Mouse (Mus musculus): ENCODE measurements around the gene Mrgpra2b. TPM values are rescaled to one million over a fixed set of nuclear protein-coding genes. Genes with fewer than 3 reads are reported as not detected.
"Not testable (repeated sequence)": the region's sequence is repeated elsewhere in the genome, so short reads cannot be mapped to it uniquely, and the experiment has no call there.

Gene Mrgpra2b
- total RNA-seq (2021): not detected
- long read RNA-seq, experiment 1: 0 reads
- long read RNA-seq, experiment 2: 0 reads

DNA sequence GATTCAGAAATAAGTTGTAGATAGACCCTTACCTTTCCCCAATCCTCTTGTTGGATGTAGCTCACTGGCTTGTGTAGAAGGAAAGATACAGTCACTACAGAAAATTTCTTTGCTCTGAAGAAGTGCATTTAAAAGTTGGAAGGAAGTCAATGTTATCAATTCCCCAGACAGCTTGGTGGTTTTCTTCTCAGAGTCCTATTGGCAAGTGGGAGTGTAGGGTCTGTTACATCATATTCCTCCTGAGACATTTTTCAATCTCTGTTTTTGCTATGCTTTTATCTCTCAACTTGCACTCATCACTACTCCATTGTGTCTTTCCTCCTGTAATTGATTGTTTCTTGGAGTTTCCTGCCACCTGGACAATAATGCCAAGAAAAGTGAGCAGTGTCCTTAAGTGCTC is at the start of gene Mrgpra2b:
TSS of gene Mrgpra2b (minus strand) at position 101 of the 400 bp plus-strand sequence.
- H3K27ac ChIP-seq: no peak within 1 kb of the TSS
- no peak for DNase-seq (ENCODE audit: extremely low spot score in 1 of 2, low spot score in 2 of 2)
- intact Hi-C loops (cut with DNase I): no loop called here
- H3K4me3 ChIP-seq: no peak within 1 kb of the TSS
- TF ChIP-seq CTCF (IDR thresholded peaks at IDR 0.05): no peak

DNA sequence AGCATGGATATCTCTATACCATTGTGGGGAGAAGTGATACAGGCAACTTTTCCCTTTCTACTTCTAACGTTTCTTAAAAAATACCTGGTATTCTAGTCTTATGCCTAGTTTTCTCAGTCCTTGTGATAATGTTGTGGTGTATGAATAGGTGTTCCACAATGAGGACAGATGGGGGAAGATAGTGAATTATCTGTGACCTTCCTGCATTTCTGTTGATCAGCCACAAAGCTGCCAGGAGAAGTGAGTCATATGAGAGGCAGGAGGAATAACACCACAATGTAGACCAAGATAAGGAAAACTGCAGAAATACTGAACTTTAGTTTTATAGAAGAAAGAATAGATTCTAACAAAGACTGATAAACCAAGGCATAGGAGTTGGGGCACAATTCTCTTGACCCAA is 12.3 kb downstream of the Mrgpra2b start:
- TF ChIP-seq CTCF (IDR thresholded peaks at IDR 0.05): no peak

DNA sequence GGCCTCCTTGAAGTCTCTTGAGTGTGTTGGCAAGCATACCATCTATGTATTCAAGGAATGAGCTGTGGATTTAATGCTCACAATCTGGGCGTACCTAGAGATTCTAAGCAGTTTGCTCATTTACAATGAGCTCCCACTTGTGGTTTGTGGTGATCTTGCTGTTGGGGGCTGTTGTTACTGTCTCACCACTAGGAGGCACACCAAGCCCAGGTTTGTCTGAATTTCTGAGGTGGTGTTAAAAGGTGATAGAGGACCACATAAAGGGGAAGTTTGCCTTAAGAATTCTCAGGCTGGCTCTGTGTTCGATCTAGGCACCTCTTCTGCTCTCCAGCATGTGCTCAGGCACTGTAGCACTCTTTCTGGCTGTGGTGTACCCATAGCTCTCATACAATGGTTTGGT is 13.6 kb downstream of the Mrgpra2b start:
- TF ChIP-seq CTCF (IDR thresholded peaks at IDR 0.05): no peak
- intact Hi-C loops (cut with DNase I): no loop called here

More for the DNA sequence above, 12.3 kb downstream of the Mrgpra2b start:
- DNase-seq (ENCODE audit: extremely low spot score in 1 of 2, low spot score in 2 of 2): no peak
- intact Hi-C loops (cut with DNase I): no loop called here
- Histone ChIP-seq H3K27ac (no peak overlapping the region), H3K4me3 (no peak overlapping the region)

DNA sequence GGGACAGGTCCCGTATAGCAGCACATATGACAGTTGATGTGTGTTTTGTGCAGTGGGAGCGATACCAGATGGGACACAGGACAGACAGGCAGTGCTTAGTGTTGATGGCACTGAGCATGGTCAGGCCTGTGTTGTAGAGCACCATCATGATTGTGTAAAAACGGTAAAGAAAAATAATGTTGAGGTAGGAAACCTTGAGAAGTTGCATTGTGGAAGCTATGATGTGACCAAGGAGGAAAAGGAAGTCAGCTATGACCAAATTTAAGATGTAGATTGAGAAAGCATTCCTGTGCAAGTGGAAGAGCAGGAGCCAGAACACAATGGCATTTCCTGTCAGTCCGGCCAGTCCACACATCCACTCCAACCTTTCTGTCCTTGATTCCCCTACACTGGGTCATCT is 25.7 kb downstream of the Mrgpra2b start:
- Histone ChIP-seq H3K27ac (no peak overlapping the region), H3K4me3 (no peak overlapping the region)
- DNase-seq (ENCODE audit: extremely low spot score in 1 of 2, low spot score in 2 of 2): no peak
- TF ChIP-seq CTCF (IDR thresholded peaks at IDR 0.05): no peak
- intact Hi-C loops (cut with DNase I): no loop called here

More for the DNA sequence above, 13.6 kb downstream of the Mrgpra2b start:
- Histone ChIP-seq H3K4me3 (no peak overlapping the region), H3K27ac (no peak overlapping the region)
- no peak for DNase-seq (ENCODE audit: extremely low spot score in 1 of 2, low spot score in 2 of 2)

DNA sequence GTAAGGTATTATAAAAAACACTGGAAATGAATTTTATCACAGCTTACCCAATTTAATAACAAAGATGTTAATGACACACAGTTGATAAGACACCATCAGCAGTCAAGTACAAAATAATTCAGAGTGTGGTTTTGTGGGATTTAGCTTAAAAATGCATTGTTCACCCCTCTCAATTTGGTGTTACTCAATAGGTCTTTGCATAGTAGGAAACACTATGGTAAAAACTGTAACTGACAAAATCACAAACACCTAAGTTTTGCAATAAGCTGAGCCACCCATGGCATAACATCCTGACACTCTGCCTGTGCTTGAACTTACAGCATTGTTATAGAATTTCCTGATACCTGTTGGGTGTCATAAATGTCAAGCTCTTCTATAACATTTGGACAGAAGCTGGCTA is 37.4 kb downstream of the Mrgpra2b start:
- DNase-seq (ENCODE audit: extremely low spot score in 1 of 2, low spot score in 2 of 2); H3K27ac ChIP-seq; intact Hi-C loops (cut with DNase I); H3K4me3 ChIP-seq: not testable (repeated sequence)

DNA sequence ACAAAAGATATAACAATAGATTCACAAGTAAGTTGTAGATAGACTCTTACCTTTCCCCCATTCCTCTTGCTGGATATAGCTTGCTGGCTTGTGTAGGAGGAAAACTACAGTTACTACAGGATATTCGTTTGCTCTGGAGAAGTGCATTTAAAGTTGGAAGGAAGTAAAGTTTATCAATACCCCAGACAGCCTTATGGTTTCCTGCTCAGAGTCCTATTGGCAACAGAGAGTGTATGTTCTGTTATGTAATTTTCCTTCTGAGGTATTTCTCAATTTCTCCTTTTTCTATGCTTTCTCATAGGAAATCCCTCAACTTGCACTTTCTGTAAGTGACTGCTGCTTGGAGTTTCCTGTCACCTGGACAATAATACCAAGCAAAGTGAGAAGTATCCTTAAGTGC is 39.2 kb downstream of the Mrgpra2b start:
- H3K4me3 ChIP-seq; DNase-seq (ENCODE audit: extremely low spot score in 1 of 2, low spot score in 2 of 2); H3K27ac ChIP-seq; intact Hi-C loops (cut with DNase I): not testable (repeated sequence)

DNA sequence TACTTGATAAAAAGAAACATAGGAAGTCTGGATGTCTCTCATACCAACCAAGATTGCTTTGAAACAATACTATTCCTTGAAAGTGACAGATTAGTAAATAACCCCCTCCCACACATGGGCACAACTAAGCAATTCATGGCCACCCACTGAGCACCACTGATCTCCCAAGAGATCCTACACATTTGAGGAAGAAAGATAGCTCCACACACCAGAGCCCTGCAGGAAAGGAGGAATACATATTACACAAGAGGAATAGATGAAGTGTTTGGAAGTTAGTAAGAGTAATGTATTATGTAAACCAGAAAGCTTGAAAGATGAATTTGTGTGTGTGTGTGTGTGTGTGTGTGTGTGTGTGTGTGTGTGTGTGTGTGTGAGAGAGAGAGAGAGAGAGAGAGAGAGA is 45.5 kb downstream of the Mrgpra2b start:
- intact Hi-C loops (cut with DNase I); H3K4me3 ChIP-seq; H3K27ac ChIP-seq; DNase-seq (ENCODE audit: extremely low spot score in 1 of 2, low spot score in 2 of 2): not testable (repeated sequence)

DNA sequence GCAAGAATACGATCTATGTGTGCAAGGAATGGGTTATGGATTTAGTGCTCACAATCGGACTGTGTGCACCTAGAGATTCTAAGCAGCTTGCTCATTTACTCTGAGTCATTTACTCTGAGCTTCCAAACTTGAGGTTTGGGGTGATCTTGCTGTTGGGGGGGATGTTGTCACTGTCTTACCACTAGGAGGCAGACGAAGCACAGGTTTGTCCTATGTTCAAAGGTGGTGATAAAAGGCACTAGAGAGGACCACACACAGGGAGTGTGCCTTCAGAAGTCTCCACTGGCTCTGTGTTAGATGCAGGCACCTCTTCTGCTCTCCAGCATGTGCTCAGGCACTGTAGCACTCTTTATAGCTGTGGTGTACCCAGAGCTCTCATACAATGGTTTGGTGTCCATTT is 54.8 kb downstream of the Mrgpra2b start:
- H3K4me3 ChIP-seq; DNase-seq (ENCODE audit: extremely low spot score in 1 of 2, low spot score in 2 of 2); H3K27ac ChIP-seq; intact Hi-C loops (cut with DNase I): not testable (repeated sequence)

DNA sequence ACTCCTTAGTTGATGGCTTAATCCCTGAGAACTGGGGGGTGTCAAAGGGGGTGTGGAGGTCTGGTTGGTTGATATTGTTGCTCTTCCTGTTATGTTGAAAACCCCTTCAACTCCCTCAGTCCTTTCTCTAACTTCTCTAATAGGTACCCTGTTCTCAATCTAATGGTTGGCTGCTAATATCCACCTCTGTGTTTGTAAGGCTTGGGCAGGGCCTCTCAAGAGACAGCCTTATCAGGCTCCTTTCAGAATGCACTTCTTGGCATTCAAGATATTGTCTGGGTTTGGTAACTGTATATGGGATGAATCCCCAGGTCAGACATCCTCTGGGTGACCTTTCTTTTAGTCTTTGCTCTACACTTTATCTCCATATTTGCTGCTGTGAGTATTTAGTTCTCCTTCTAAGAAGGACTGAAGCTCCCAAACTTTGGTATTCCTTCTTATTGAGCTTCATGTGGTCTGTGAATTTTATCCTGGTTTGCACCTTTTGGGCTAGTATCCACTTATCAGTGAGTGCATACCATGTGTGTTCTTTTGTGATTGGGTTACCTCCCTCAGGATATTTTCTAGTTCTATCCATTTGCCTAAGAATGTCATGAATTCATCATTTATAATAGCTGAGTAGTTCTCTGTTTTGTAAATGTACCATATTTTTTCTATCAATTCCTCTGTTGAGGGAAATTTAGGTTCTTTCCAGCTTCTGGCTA is 63.2 kb downstream of the Mrgpra2b start:
- intact Hi-C loops (cut with DNase I); H3K27ac ChIP-seq; DNase-seq (ENCODE audit: extremely low spot score in 1 of 2, low spot score in 2 of 2); H3K4me3 ChIP-seq: not testable (repeated sequence)

DNA sequence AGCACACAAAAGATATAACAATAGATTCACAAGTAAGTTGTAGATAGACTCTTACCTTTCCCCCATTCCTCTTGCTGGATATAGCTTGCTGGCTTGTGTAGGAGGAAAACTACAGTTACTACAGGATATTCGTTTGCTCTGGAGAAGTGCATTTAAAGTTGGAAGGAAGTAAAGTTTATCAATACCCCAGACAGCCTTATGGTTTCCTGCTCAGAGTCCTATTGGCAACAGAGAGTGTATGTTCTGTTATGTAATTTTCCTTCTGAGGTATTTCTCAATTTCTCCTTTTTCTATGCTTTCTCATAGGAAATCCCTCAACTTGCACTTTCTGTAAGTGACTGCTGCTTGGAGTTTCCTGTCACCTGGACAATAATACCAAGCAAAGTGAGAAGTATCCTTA is 76.6 kb downstream of the Mrgpra2b start, which contains the start of gene Mrgpra2a:
TSS of gene Mrgpra2a (minus strand) at position 125 of the 400 bp plus-strand sequence.
- H3K27ac ChIP-seq; DNase-seq (ENCODE audit: extremely low spot score in 1 of 2, low spot score in 2 of 2); intact Hi-C loops (cut with DNase I); H3K4me3 ChIP-seq: not testable (repeated sequence)

DNA sequence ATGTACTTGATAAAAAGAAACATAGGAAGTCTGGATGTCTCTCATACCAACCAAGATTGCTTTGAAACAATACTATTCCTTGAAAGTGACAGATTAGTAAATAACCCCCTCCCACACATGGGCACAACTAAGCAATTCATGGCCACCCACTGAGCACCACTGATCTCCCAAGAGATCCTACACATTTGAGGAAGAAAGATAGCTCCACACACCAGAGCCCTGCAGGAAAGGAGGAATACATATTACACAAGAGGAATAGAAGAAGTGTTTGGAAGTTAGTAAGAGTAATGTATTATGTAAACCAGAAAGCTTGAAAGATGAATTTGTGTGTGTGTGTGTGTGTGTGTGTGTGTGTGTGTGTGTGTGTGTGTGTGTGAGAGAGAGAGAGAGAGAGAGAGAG is 82.9 kb downstream of the Mrgpra2b start:
- intact Hi-C loops (cut with DNase I); H3K27ac ChIP-seq; DNase-seq (ENCODE audit: extremely low spot score in 1 of 2, low spot score in 2 of 2); H3K4me3 ChIP-seq: not testable (repeated sequence)

DNA sequence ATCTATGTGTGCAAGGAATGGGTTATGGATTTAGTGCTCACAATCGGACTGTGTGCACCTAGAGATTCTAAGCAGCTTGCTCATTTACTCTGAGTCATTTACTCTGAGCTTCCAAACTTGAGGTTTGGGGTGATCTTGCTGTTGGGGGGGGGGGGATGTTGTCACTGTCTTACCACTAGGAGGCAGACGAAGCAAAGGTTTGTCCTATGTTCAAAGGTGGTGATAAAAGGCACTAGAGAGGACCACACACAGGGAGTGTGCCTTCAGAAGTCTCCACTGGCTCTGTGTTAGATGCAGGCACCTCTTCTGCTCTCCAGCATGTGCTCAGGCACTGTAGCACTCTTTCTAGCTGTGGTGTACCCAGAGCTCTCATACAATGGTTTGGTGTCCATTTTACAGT is 92.2 kb downstream of the Mrgpra2b start:
- H3K27ac ChIP-seq; H3K4me3 ChIP-seq; DNase-seq (ENCODE audit: extremely low spot score in 1 of 2, low spot score in 2 of 2); intact Hi-C loops (cut with DNase I): not testable (repeated sequence)

DNA sequence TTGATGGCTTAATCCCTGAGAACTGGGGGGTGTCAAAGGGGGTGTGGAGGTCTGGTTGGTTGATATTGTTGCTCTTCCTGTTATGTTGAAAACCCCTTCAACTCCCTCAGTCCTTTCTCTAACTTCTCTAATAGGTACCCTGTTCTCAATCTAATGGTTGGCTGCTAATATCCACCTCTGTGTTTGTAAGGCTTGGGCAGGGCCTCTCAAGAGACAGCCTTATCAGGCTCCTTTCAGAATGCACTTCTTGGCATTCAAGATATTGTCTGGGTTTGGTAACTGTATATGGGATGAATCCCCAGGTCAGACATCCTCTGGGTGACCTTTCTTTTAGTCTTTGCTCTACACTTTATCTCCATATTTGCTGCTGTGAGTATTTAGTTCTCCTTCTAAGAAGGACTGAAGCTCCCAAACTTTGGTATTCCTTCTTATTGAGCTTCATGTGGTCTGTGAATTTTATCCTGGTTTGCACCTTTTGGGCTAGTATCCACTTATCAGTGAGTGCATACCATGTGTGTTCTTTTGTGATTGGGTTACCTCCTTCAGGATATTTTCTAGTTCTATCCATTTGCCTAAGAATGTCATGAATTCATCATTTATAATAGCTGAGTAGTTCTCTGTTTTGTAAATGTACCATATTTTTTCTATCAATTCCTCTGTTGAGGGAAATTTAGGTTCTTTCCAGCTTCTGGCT is 100.7 kb downstream of the Mrgpra2b start:
- H3K27ac ChIP-seq; DNase-seq (ENCODE audit: extremely low spot score in 1 of 2, low spot score in 2 of 2); intact Hi-C loops (cut with DNase I); H3K4me3 ChIP-seq: not testable (repeated sequence)

Other genes with a start within 250 kb of the Mrgpra2b start
- not detected for gene Mrgpra1, start 174.6 kb downstream of the Mrgpra2b start, total RNA-seq (2021)
- gene Mrgpra2a, start 76.7 kb downstream of the Mrgpra2b start, total RNA-seq (2021): not detected
- gene Mrgpra3, start 72.5 kb upstream of the Mrgpra2b start, total RNA-seq (2021): not detected